Mouse (Mus musculus): ENCODE measurements around the gene Ccdc9b. TPM values are rescaled to one million over a fixed set of nuclear protein-coding genes. Genes with fewer than 3 reads are reported as not detected.

The Ccdc9b gene
- polyA plus RNA-seq, 1 experiment = 27.6 TPM

DNA sequence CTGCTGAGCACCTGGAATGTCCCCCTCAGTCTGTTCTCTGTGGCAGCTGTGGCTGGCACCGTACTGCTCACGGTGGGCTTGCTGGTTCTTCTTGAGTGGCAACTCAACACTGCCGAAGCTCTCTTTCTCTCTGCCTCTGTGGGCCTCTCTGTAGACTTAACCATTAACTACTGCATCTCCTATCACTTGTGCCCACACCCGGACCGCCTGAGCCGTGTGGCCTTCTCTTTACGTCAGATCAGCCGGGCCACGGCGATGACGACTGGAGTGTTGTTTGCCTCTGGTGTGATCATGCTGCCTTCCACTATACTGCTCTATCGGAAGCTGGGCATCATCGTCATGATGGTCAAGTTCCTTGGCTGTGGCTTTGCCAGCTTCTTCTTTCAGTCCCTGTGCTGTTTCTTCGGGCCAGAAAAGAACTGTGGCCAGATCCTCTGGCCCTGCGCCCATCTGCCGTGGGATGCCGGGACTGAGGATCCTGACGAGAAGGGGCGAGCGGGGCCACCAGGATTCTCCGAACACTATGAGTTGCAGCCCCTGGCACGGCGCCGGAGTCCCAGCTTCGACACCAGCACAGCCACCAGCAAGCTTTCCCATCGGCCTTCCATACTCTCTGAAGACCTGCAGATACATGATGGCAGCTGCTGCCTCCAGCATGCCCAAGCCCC is 29.3 kb upstream of the Ccdc9b start:
- Histone ChIP-seq H3K4me3 (replicated peaks; ENCODE audit: extremely low read depth, low read depth, low read length) (no peak overlapping the region), H3K4me1 (ENCODE audit: control insufficient read depth, insufficient read depth, low read length) (no peaks in the 10 kb centered on the region)
- DNase-seq = no peak
- WGBS = 89% methylated on average over 26 of the region's 26 CpGs
- no peak for TF ChIP-seq CTCF (IDR thresholded peaks at IDR 0.05; ENCODE audit: insufficient read depth, low read length)
- TF ChIP-seq POLR2A (IDR thresholded peaks at IDR 0.05; ENCODE audit: borderline replicate concordance, extremely low read depth, low read depth, low read length) = no peak

DNA sequence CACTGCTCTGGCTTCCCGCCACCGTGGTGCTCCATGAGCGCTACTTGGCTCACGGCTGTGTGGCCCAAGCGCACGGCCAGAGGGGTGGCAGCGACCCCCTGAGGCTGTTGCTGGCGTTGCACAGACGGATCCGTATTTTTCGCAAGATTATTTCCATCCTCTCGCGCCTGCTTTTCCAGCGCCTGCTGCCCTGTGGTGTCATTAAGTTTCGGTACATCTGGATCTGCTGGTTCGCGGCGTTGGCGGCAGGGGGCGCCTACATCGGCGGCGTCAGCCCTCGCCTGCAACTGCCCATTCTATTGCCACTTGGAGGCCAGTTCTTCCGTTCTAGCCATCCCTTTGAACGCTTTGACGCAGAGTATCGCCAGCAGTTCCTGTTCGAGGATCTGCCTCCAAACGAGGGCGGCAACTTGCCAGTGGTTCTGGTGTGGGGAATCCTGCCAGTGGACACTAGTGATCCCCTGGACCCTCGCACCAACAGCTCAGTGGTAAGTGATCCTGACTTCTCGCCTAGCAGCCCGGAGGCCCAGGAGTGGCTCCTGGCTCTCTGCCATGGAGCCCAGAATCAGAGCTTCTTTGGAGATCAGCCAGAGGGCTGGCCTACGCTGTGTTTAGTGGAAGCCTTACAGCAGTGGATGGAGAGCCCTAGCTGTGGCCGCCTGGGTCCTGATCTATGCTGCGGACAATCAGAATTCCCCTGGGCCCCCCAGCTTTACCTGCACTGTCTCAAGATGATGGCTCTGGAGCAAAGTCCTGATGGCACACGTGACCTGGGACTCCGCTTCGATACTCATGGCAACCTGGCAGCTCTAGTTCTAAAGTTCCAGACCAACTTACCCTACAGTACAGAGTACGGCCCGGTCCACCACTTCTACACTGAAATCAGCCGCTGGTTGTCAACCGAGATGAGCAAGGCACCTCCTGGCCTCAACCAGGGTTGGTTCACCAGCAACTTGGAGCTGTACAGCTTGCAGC is 28.4 kb upstream of the Ccdc9b start:
- TF ChIP-seq CTCF (IDR thresholded peaks at IDR 0.05; ENCODE audit: insufficient read depth, low read length) = peak; percentile 43
- no peak for TF ChIP-seq POLR2A (IDR thresholded peaks at IDR 0.05; ENCODE audit: borderline replicate concordance, extremely low read depth, low read depth, low read length)
- peak; percentile 72 for DNase-seq
- Histone ChIP-seq H3K4me1 (ENCODE audit: control insufficient read depth, insufficient read depth, low read length) (no peaks in the 10 kb centered on the region), H3K4me3 (replicated peaks; ENCODE audit: extremely low read depth, low read depth, low read length) (peak overlapping the region; percentile 23)
- WGBS = 22% methylated on average over 44 of the region's 44 CpGs

DNA sequence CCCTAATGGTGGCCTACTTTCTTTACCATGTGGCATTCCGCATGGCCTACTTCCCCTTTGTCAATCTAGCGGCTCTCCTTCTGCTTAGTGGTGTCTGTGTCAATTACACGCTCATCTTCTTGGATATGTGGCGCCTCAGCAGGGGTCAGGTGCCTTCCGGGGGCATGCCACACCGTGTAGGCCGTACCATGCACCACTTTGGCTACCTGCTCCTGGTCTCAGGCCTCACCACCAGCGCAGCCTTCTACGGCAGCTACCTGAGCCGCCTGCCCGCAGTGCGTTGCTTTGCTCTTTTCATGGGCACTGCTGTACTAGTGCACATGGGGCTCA is 27.7 kb upstream of the Ccdc9b start:
- H3K4me1 ChIP-seq (ENCODE audit: control insufficient read depth, insufficient read depth, low read length) = no peaks in the 10 kb centered on the region
- DNase-seq = no peak
- no peak for TF ChIP-seq CTCF (IDR thresholded peaks at IDR 0.05; ENCODE audit: insufficient read depth, low read length)
- TF ChIP-seq POLR2A (IDR thresholded peaks at IDR 0.05; ENCODE audit: borderline replicate concordance, extremely low read depth, low read depth, low read length) = no peak
- WGBS = 64% methylated on average over 12 of the region's 12 CpGs
- no peak overlapping the region for H3K4me3 ChIP-seq (replicated peaks; ENCODE audit: extremely low read depth, low read depth, low read length)

DNA sequence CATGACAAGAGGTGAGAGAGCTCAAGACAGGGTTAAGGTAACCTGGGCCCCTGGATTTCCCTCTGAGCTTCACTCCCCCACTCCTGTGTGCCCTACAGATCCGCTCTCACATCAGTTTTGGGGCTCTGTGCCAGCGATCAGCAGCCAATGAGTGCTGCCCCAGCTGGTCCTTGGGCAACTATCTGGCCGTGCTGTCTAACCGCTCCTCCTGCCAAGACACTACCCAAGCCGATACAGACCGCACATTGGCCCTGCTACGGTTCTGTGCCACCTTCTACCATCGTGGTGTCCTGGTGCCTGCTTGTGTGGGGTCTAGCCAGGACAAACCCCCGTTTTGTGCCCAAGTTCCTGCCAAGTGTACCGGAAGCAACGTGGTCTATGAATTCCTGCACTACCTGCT is 27.0 kb upstream of the Ccdc9b start:
- no peaks in the 10 kb centered on the region for H3K4me1 ChIP-seq (ENCODE audit: control insufficient read depth, insufficient read depth, low read length)
- WGBS = 87% methylated on average over 11 of the region's 11 CpGs
- no peak for TF ChIP-seq POLR2A (IDR thresholded peaks at IDR 0.05; ENCODE audit: borderline replicate concordance, extremely low read depth, low read depth, low read length)
- no peak for TF ChIP-seq CTCF (IDR thresholded peaks at IDR 0.05; ENCODE audit: insufficient read depth, low read length)
- no peak for DNase-seq
- no peak overlapping the region for H3K4me3 ChIP-seq (replicated peaks; ENCODE audit: extremely low read depth, low read depth, low read length)

DNA sequence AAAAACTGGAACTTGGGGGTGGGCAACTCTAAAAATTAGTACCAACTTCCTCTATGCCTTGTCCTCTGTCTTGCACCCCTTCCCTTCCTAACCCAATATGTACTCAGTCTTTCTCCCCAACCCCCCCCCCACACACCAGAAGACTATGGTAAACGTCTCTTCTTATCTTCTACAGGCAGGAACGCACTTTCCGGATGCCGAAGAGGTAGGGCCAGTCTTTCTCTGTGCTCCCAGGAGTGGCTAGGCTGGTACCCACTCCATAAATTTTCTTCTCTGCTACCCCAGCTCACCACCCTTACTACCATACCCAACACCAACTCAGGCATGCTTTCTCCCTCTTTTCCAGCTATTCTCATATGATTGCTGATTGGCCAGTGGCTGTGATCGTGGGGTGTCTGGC is 24.1 kb upstream of the Ccdc9b start:
- 76% methylated on average over 5 of the region's 5 CpGs for WGBS
- no peak for DNase-seq
- no peak for TF ChIP-seq CTCF (IDR thresholded peaks at IDR 0.05; ENCODE audit: insufficient read depth, low read length)
- no peak for TF ChIP-seq POLR2A (IDR thresholded peaks at IDR 0.05; ENCODE audit: borderline replicate concordance, extremely low read depth, low read depth, low read length)

DNA sequence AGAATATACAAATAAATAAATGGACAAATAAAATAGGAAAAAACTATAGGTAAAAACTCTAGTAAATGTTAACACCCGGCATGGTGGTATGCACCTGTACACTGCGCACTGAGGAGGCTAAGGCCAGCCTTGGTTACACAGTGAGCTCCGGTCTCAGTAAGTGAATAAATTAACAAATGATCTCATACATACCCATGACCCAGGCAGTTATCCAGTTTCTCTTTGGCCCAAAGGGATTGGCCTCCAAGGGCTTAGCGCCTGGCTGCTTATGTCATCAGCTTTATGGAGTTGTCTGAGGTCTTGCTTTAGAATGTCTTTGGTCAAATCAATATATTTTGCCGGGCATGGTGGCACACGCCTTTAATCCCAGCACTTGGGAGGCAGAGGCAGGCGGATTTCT is 21.2 kb upstream of the Ccdc9b start:
- TF ChIP-seq CTCF (IDR thresholded peaks at IDR 0.05; ENCODE audit: insufficient read depth, low read length) (no peak), POLR2A (IDR thresholded peaks at IDR 0.05; ENCODE audit: borderline replicate concordance, extremely low read depth, low read depth, low read length) (no peak)
- no peak overlapping the region for H3K4me3 ChIP-seq (replicated peaks; ENCODE audit: extremely low read depth, low read depth, low read length)
- DNase-seq = no peak
- WGBS = 85% methylated on average over 7 of the region's 7 CpGs
- peaks cover 5% of the 10 kb centered on the region; the same call in 1 of the 2 replicates for H3K4me1 ChIP-seq (ENCODE audit: control insufficient read depth, insufficient read depth, low read length)

More for the DNA sequence above, 24.1 kb upstream of the Ccdc9b start:
- Histone ChIP-seq H3K4me1 (ENCODE audit: control insufficient read depth, insufficient read depth, low read length) (no peaks in the 10 kb centered on the region), H3K4me3 (replicated peaks; ENCODE audit: extremely low read depth, low read depth, low read length) (no peak overlapping the region)

DNA sequence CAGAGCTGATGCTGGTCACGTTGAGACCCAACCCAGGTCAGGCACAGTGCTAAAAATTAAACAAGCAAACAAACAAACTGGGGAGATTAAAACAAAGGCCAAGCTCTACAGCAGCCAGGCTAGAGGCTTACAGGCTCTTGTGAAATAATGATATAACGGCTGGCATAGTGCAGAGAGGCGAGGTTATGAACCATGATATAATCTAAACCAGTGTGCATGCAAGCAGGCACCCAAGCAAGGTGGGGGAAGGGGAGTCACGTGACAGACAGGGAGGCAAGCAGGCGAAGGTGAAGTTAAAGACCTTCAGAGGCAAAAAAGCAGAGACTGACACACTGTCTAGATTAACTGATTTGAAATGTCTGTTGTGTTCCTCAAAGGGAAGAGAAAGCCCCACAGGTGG is 20.6 kb upstream of the Ccdc9b start:
- WGBS = 38% methylated on average over 5 of the region's 5 CpGs
- DNase-seq = no peak
- Histone ChIP-seq H3K4me1 (ENCODE audit: control insufficient read depth, insufficient read depth, low read length) (peaks cover 5% of the 10 kb centered on the region; the same call in 1 of the 2 replicates), H3K4me3 (replicated peaks; ENCODE audit: extremely low read depth, low read depth, low read length) (no peak overlapping the region)
- TF ChIP-seq POLR2A (IDR thresholded peaks at IDR 0.05; ENCODE audit: borderline replicate concordance, extremely low read depth, low read depth, low read length) = no peak
- TF ChIP-seq CTCF (IDR thresholded peaks at IDR 0.05; ENCODE audit: insufficient read depth, low read length) = no peak

DNA sequence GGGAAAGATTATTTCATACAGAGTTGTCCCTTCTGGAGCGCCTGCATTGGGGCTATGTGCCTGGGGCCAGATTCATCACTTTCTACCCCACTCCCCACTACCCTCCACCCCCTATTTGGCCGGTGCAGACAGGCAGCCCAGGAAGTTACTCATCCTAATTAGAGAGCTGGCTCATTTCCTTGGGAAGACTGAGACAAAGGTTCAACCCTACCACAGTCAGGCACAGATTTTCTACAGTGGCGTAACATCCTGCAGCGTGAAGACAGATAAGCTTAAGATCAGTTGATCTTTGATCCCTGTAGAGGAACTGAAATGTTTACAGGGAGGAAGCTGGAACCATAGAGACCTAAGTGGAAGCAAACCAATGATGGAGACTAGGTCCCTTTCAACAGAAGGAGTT is 19.8 kb upstream of the Ccdc9b start:
- 39% methylated on average over 4 of the region's 4 CpGs for WGBS

DNA sequence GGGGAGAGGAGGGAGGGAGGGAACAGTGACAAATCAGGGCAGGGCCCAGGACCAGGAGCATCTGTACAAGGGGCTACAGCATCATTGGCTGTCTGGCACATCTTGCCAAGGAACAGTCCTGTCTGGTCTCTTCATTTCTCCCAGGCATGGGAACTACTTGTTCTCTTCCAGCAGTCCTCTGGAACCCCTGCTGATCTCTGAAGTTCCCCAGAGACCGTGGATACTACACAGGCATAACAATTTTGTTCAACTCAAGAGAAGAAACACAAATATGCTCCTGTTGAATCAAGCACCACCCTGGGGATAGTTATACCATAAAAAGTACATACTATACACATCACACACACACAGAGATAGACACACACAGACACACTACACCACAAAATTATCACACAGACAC is 18.7 kb upstream of the Ccdc9b start:
- Histone ChIP-seq H3K4me3 (replicated peaks; ENCODE audit: extremely low read depth, low read depth, low read length) (no peak overlapping the region), H3K4me1 (ENCODE audit: control insufficient read depth, insufficient read depth, low read length) (peaks cover 5% of the 10 kb centered on the region; the same call in 1 of the 2 replicates)
- WGBS = 59% methylated on average over 1 of the region's 1 CpGs
- TF ChIP-seq CTCF (IDR thresholded peaks at IDR 0.05; ENCODE audit: insufficient read depth, low read length) = no peak
- TF ChIP-seq POLR2A (IDR thresholded peaks at IDR 0.05; ENCODE audit: borderline replicate concordance, extremely low read depth, low read depth, low read length) = no peak
- no peak for DNase-seq

More for the DNA sequence above, 19.8 kb upstream of the Ccdc9b start:
- H3K4me1 ChIP-seq (ENCODE audit: control insufficient read depth, insufficient read depth, low read length) = peaks cover 5% of the 10 kb centered on the region; the same call in 1 of the 2 replicates
- DNase-seq = no peak
- TF ChIP-seq CTCF (IDR thresholded peaks at IDR 0.05; ENCODE audit: insufficient read depth, low read length) (no peak), POLR2A (IDR thresholded peaks at IDR 0.05; ENCODE audit: borderline replicate concordance, extremely low read depth, low read depth, low read length) (no peak)
- no peak overlapping the region for H3K4me3 ChIP-seq (replicated peaks; ENCODE audit: extremely low read depth, low read depth, low read length)
